Mouse (Mus musculus) stomach, embryonic 15.5 days (tissue): Measurements from ENCODE around the gene Samd5. TPM values are rescaled to one million over a fixed set of nuclear protein-coding genes. Genes with fewer than 3 reads are reported as not detected.

Experiments
- ATAC-seq: fragments of 200-750 bp; cut with Nextera tagmentation; 2 replicates; pipeline ENCODE4 v1.8.0; 2017; ENCODE audit warnings: low read depth, moderate number of reproducible peaks, moderate TSS enrichment; ENCODE audit not compliant: insufficient read depth, low FRiP score
- H3K27ac ChIP-seq: fragments of 300-500 bp; sonication (generic); 2 replicates; pipeline ENCODE4 v1.5.1; 2015; ENCODE audit warnings: mild to moderate bottlenecking, inconsistent platforms
- H3K27me3 ChIP-seq: fragments of 300-500 bp; sonication (generic); replicated peaks from 2 replicates; pipeline ENCODE4 v1.6.1; 2015; ENCODE audit warnings: inconsistent platforms
- H3K36me3 ChIP-seq: fragments of 300-500 bp; sonication (generic); 2 replicates; pipeline ENCODE4 v1.6.1; 2015; ENCODE audit warnings: inconsistent platforms
- H3K4me1 ChIP-seq: fragments of 300-500 bp; sonication (generic); 2 replicates; pipeline ENCODE4 v1.6.1; 2015; ENCODE audit warnings: inconsistent platforms
- H3K4me2 ChIP-seq: fragments of 300-500 bp; sonication (generic); 2 replicates; pipeline ENCODE4 v1.6.1; 2015; ENCODE audit warnings: mild to moderate bottlenecking, inconsistent platforms
- H3K4me3 ChIP-seq: fragments of 300-500 bp; sonication (generic); replicated peaks from 2 replicates; pipeline ENCODE4 v1.5.1; 2015; ENCODE audit warnings: inconsistent platforms
- H3K9ac ChIP-seq: fragments of 300-500 bp; sonication (generic); 2 replicates; pipeline ENCODE4 v1.6.1; 2015; ENCODE audit warnings: inconsistent platforms
- H3K9me3 ChIP-seq: fragments of 300-500 bp; sonication (generic); 2 replicates; pipeline ENCODE4 v1.6.1; 2016; ENCODE audit warnings: inconsistent platforms
- WGBS: fragments of 180-500 bp; shearing (Covaris S2); methylation state at CpG from one replicate; pipeline ENCODE4 v1.1.7; 2015; 5-methylcytosine and 5-hydroxymethylcytosine counted together
- polyA plus RNA-seq: library from polyadenylated mRNA; unstranded; fragments of >200 nt; fragmentation: Nextera tagmentation; extraction: Ambion mirVana; gene quantifications from 2 replicates; pipeline ENCODE4 v1.2.1, GENCODE M21; 2015

Gene Samd5
- polyA plus RNA-seq = 8.1 and 8.4 TPM in 2 replicates

DNA sequence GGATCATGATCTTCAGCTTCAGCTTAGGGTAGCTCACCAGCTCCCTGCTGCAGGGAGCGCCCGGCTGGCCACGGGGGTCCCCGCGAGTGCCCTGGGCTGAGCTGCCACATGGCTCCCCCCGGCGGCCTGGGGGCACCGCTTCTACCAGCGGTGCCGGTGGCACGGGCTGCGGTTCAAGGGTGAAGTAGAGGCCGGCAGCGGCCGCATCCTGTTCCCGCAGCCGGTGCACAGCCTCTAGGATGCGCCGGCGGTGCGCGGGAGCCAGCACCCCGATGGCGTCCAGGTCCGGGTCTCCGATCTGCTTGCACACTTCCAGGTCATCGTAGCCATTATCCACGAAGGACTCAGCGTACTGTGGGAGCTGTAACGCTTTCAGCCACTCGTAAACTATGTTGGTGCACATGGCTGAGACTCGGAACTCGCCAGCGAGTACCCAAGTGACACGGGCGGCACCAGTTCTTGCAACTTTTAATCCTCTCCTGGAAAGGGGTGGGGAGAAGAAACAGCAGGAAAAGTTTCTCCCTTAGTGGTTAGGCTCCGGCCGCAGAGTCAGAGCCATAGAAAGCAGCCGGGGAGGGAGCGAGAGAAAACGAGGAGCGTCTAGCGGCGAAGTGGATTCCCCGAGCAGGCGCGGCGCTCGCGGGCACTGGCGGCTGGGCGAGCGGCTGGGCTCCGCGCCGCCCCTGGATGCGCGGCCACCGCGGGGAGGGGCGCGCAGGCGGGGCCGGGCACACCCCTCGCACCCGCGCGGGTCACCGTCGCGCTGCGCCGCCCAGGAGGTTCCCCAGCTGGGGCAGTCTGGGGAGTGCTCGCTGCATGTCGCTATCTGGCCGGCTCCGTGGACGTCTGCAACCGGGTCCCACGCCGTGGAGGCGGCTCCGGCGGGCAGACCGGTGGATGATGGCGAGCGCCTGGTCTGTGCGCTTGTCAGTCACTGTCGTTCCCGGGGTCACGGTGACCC, at the start of gene Samd5:
Gene Samd5, minus strand, starts transcription at position 648 of the 961 bp plus-strand sequence.
- Histone ChIP-seq H3K4me3 (peak within 1 kb of the TSS; percentile 76), H3K27ac (peak within 1 kb of the TSS; percentile 66), H3K27me3 (no peaks in the 10 kb centered on the region), H3K4me2 (peak within 1 kb of the TSS; percentile 96), H3K4me1 (0 out of 2 replicates have a peak, but pooled peaks cover 6% of the 10 kb centered on the region), H3K9ac (peak within 1 kb of the TSS; percentile 65), H3K9me3 (no peaks in the 10 kb centered on the region), H3K36me3 (no peaks in the 10 kb centered on the region)
- peak; percentile 71 for ATAC-seq
- WGBS = under 1% methylated on average over 91 of the region's 91 CpGs

DNA sequence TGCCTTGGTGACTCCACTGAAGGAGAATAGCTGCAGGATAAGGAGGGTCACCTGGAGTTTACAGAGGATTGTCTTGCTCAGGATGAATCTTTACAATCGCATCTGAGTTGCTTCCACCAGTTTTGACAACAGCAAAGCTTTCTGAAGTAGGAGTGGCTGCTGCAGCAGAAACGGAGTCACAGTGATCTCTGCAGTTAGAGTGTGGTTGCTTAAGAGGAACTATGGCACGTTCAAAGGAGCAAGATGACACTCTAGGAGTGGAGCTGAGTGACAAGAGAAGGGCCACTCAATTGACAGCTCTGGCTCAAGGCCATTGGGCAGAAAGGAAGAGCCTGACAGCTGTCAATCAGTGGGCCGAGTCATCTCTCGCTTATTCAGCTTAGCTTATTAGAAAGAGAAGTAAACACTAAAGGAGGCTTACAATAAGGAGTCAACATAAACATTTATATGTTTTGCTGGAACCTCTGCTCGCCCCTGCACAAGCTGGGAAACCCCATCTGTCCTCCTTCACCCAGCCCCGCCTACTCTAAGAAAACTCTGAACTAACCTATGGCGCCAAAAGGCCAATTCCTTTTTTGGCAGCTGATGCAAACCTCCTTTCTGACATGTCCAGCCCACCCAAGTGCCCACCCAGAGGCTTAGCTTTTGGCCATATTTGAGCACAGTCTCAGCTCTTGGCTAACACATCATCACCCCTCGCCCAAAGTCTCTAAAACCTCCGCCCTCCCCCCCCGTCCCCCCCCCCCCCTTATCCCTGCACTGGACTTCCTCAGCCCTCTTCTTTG, 47.7 kb upstream of the Samd5 start:
- WGBS = 66% methylated on average over 10 of the region's 11 CpGs
- no peaks in the 10 kb centered on the region for H3K36me3 ChIP-seq
- no peak overlapping the region for H3K9ac ChIP-seq
- no peaks in the 10 kb centered on the region for H3K9me3 ChIP-seq
- H3K27me3 ChIP-seq = no peaks in the 10 kb centered on the region
- 0 out of 2 replicates have a peak, but pooled peaks cover 3% of the 10 kb centered on the region for H3K4me1 ChIP-seq
- H3K4me3 ChIP-seq = no peak overlapping the region
- peak; percentile 47; the same call in 1 of the 2 replicates for ATAC-seq
- H3K4me2 ChIP-seq = no peak overlapping the region
- H3K27ac ChIP-seq = no peak overlapping the region

DNA sequence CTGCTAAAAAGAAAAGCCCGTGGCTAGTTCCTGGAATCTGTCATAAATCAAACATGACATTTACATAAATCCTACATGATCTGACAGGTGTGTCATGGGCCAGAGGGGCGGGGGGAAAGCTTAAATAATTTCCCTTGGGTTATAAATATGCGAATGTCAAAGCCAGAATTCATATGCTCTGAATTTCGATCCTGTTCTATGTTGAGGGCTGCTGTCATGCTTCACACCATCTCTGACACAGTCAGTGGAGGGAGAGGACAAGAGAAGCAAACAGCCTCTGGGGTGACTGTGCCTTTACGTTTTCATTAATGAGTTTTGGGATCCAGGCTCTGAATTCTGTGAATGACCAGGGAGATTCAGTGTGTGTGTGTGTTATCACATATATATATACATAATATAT, 45.0 kb upstream of the Samd5 start:
- no peaks in the 10 kb centered on the region for H3K36me3 ChIP-seq
- ATAC-seq = no peak
- H3K4me3 ChIP-seq = no peak overlapping the region
- no peak overlapping the region for H3K9ac ChIP-seq
- 63% methylated on average over 5 of the region's 5 CpGs for WGBS
- no peaks in the 10 kb centered on the region for H3K27me3 ChIP-seq
- 0 out of 2 replicates have a peak, but pooled peaks cover 3% of the 10 kb centered on the region for H3K4me1 ChIP-seq
- H3K4me2 ChIP-seq = no peak overlapping the region
- no peak overlapping the region for H3K27ac ChIP-seq
- H3K9me3 ChIP-seq = no peaks in the 10 kb centered on the region

DNA sequence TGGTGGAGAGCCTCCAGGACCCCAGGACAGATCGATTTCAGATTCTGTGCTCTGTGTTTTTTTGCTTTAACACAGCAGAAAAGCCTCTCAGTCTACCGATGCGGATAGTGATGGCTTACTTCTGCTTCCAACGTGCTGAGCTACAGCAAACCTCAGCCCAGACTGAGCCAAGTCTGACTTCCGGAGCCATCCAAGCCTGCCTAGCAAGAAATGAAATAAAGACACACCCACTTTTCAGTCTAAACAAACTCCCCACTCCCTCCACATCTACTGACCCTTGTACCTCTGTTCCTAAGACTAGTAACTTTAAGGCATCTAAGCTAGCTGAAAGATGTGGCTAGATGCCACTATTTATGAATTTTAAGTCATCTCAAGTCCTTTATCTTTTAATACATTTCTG, 43.1 kb upstream of the Samd5 start:
- 40% methylated on average over 5 of the region's 5 CpGs for WGBS
- Histone ChIP-seq H3K4me1 (0 out of 2 replicates have a peak, but pooled peaks cover 3% of the 10 kb centered on the region), H3K27me3 (no peaks in the 10 kb centered on the region), H3K4me3 (no peak overlapping the region), H3K27ac (peak overlapping the region; percentile 26; the same call in 1 of the 2 replicates), H3K36me3 (no peaks in the 10 kb centered on the region), H3K4me2 (no peak overlapping the region), H3K9me3 (no peaks in the 10 kb centered on the region), H3K9ac (no peak overlapping the region)
- ATAC-seq = peak; percentile 83

DNA sequence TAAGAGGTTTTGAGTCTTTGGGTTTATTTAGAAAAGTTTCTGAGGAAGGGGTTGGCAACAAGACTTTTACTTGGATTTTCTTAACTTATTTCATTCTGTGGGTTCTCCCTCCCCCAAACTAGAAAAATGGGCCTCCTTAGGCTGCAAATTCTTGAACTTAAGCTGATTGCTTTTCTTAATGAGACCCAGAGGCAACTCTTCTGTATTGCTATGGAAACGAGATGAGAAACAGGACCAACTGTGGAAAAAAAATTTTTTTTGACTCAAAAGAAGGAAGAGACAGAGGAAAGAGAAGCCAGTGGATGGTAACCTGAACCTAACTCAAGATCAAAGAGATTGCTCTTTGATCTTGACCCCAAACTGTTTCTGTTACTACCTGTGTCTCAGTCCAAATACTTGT, 29.9 kb upstream of the Samd5 start:
- no peak overlapping the region for H3K4me2 ChIP-seq
- no peak overlapping the region for H3K27ac ChIP-seq
- H3K9me3 ChIP-seq = no peaks in the 10 kb centered on the region
- no peaks in the 10 kb centered on the region for H3K36me3 ChIP-seq
- H3K4me3 ChIP-seq = no peak overlapping the region
- H3K4me1 ChIP-seq = no peaks in the 10 kb centered on the region
- no peaks in the 10 kb centered on the region for H3K27me3 ChIP-seq
- H3K9ac ChIP-seq = no peak overlapping the region
- ATAC-seq = no peak
- 67% methylated on average over 1 of the region's 1 CpGs for WGBS

DNA sequence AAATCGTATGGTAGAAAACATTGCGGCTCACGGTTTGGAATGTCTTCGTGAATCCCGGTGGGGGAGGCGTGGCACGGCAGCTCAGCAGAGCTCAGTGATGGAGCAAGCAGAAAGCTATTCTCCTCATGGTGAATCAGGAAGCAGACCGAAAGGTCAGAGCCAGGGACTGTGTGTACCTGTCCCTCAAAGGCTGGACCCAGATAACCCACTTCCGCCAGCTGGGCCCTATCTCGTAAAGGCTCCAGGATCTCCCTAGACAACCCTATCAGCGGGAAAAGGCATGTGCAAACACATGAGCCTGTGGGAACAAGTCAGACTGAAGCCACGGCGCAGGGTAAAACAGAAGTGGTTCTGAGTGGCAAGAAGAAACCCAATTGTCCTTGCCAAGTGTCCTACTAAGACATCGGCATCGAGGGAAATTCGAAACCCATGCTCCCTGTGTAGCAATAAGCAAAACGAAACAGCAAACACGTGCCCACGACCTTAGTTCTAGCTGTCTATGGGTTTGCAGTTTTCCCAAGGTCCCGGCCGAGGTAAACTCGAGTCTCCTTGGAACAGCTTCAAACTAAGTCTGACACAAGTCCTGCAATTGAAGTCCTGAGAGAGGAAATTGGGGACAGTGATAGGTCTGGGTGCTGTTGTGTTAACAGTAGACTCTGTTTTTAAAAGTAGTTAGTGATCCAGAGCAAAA, 24.2 kb upstream of the Samd5 start:
- Histone ChIP-seq H3K27ac (no peak overlapping the region), H3K4me3 (no peak overlapping the region), H3K9me3 (no peaks in the 10 kb centered on the region), H3K27me3 (no peaks in the 10 kb centered on the region), H3K36me3 (no peaks in the 10 kb centered on the region), H3K4me2 (peak overlapping the region; percentile 5; the same call in 1 of the 2 replicates), H3K9ac (no peak overlapping the region), H3K4me1 (no peaks in the 10 kb centered on the region)
- peak; percentile 92 for ATAC-seq
- WGBS = 66% methylated on average over 22 of the region's 22 CpGs

DNA sequence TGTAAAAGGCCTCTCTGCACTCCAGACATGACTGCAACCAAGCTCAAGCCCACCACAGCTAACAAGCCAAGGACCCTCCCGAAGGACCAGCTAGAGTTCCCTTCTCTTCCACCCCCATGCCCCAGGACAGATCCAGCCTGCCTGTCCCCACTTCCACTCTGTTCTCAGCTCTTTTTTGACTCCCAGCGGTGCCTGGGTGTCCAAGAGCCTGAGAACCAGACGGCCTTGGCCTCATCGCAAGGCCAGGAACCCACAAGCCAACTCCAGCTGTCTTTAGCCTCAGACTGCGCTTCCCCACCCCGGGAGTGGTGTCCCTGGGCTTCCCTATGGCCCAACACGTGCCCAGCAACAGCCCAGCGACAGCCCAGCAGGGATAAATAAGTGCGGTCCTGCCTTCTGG, 23.1 kb upstream of the Samd5 start:
- Histone ChIP-seq H3K4me2 (no peak overlapping the region), H3K27me3 (no peaks in the 10 kb centered on the region), H3K9ac (no peak overlapping the region), H3K4me1 (no peaks in the 10 kb centered on the region), H3K9me3 (no peaks in the 10 kb centered on the region), H3K4me3 (no peak overlapping the region), H3K36me3 (no peaks in the 10 kb centered on the region), H3K27ac (no peak overlapping the region)
- WGBS = 83% methylated on average over 9 of the region's 9 CpGs
- ATAC-seq = no peak

DNA sequence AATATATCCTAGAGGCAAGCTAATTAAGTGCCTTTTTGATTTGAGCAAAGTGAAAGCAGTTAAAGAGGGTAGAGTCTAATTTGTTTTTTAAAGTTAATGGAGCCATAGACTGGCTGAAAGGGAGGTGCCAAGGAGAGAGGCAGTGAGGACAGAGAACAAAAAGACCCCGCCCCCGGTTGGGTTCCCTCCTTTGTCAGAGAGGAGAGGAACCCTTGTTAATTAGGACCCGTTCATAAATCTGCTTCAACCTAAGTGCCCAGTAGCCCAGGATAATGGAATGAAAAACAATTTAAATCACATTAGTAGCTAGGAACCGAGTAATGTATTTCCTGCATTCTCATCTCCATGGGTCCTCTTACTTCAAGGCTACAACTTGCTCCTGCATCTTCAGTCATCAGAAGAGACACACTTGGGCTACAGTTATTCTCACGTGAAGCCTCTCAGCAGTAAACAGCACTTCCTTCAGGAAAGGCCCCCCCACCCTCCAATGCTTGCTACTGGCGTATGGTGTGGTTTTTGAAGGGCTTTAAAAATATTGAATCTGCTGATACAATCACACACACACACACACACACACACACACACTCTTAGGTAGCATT, 21.6 kb upstream of the Samd5 start:
- WGBS = 50% methylated on average over 6 of the region's 6 CpGs
- Histone ChIP-seq H3K9ac (no peak overlapping the region), H3K9me3 (no peaks in the 10 kb centered on the region), H3K27ac (no peak overlapping the region), H3K36me3 (no peaks in the 10 kb centered on the region), H3K27me3 (no peaks in the 10 kb centered on the region), H3K4me3 (no peak overlapping the region), H3K4me2 (no peak overlapping the region), H3K4me1 (no peaks in the 10 kb centered on the region)
- no peak for ATAC-seq

DNA sequence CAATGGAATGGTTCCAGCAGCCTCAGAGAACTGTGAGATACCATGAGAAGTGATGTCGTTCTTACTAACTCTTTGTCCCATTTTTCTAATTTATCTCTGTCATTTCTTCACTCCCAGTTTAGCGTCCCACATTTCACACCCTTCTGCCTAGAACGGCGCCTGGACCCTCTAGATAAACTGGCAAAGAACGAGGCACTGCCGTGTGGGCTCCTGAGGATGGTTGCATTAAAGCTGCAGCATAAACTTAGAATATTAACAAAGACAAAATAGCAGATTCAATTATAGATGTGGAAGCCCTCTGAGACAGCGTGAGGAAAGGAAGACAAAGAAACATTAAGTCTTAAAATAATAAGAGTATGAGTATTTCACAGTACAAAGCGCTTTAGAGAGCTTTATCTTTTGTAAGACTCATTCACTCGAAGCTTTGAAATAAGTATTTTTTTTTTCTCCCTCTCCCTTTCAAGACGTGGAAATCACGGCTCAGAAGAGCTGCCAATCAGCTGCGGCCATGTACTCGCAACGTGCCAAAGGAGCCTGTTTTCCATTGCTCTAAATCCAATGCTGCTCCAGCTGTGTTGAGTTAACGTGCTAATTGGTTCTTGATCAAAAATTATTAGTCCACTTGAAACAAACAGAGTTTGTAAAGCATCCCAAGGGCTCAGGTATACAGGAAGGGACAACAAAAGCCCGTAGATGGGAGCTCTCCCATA, 19.1 kb upstream of the Samd5 start:
- Histone ChIP-seq H3K9ac (no peak overlapping the region), H3K4me1 (no peaks in the 10 kb centered on the region), H3K36me3 (no peaks in the 10 kb centered on the region), H3K4me2 (no peak overlapping the region), H3K27ac (no peak overlapping the region), H3K9me3 (no peaks in the 10 kb centered on the region), H3K4me3 (no peak overlapping the region), H3K27me3 (no peaks in the 10 kb centered on the region)
- ATAC-seq = no peak
- whole genome bisulfite sequencing = 75% methylated on average over 16 of the region's 16 CpGs

DNA sequence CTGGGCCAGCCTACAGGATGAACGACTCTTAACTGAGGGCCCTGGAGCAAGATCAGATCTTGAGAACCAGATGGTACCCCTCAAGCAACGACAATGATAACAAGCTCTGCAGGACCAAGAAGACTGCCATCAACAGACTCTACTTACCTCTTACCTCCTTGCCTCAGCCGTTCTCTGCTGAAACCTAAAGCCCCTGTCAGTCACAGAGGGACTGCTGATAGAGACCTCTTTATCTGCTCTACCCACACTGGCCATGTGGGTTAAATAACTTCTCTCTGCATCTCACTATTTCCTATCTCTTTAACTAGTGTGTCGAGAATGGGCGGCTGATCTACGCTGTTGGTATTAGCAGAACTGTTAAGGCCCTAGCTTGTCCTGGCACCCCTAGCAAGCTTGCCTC, 5.9 kb upstream of the Samd5 start:
- H3K4me3 ChIP-seq = no peak overlapping the region

DNA sequence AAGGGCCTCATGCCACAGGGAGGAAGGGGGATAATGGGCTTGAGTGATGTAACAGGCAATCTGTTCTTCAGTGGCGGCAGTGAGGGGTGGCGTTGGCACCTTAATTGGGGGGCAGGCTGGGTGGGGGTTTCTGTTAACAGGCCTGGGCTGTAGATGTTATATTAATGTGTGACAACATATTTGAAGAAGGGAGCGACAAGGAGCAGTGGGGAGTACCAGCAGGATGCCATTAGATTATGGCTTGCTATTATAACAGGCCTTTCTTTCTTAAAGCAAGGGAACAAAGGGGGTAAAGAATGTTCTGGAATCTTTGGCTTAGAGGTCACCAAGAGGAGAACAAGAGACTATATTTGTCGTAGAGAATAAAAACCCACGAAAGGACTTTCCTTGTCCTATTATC, 4.9 kb upstream of the Samd5 start:
- Histone ChIP-seq H3K9ac (no peak overlapping the region), H3K4me1 (0 out of 2 replicates have a peak, but pooled peaks cover 6% of the 10 kb centered on the region), H3K4me2 (no peak overlapping the region), H3K36me3 (no peaks in the 10 kb centered on the region), H3K27ac (no peak overlapping the region), H3K4me3 (no peak overlapping the region), H3K27me3 (no peaks in the 10 kb centered on the region), H3K9me3 (no peaks in the 10 kb centered on the region)
- WGBS = 60% methylated on average over 5 of the region's 5 CpGs
- ATAC-seq = no peak

More for the DNA sequence above, 5.9 kb upstream of the Samd5 start:
- Histone ChIP-seq H3K4me2 (no peak overlapping the region), H3K4me1 (0 out of 2 replicates have a peak, but pooled peaks cover 6% of the 10 kb centered on the region), H3K27ac (no peak overlapping the region), H3K9me3 (no peaks in the 10 kb centered on the region), H3K27me3 (no peaks in the 10 kb centered on the region), H3K36me3 (no peaks in the 10 kb centered on the region), H3K9ac (no peak overlapping the region)
- WGBS = 81% methylated on average over 6 of the region's 6 CpGs
- no peak for ATAC-seq
